Mouse (Mus musculus) lung, adult 2 months (tissue): Measurements from ENCODE around the gene Fam184b.

Experiments used
- CTCF ChIP-seq: fragments of 200-500 bp; IDR thresholded peaks from 2 replicates; pipeline ENCODE4 v1.5.1; 2011; ENCODE audit warnings: mild to moderate bottlenecking, low read length, control low read depth; ENCODE audit not compliant: insufficient read depth
- POLR2A ChIP-seq: fragments of 200-500 bp; IDR thresholded peaks from 2 replicates; pipeline ENCODE4 v1.6.1; 2011; ENCODE audit warnings: low read depth, mild to moderate bottlenecking, control low read depth, low read length, borderline replicate concordance; ENCODE audit errors: extremely low read depth

- TF ChIP-seq POLR2A (no peak), CTCF (no peak)
These were observed 35.6 kb upstream of the Fam184b start for GRCm38 (mm10) chr5:45675032-45675431.
